Mouse (Mus musculus) liver, adult 2 months (tissue): ENCODE results near the gene Col4a2.

Experiments used
- CTCF ChIP-seq: fragments of 200-500 bp; IDR thresholded peaks from 2 replicates; pipeline ENCODE4 v1.5.1; 2011; ENCODE audit warnings: low read depth, low read length, control low read depth
- POLR2A ChIP-seq: fragments of 200-500 bp; IDR thresholded peaks from 2 replicates; pipeline ENCODE4 v1.6.1; 2011; ENCODE audit warnings: low read length, control low read depth; ENCODE audit not compliant: insufficient read depth; ENCODE audit errors: extremely low read depth

DNA sequence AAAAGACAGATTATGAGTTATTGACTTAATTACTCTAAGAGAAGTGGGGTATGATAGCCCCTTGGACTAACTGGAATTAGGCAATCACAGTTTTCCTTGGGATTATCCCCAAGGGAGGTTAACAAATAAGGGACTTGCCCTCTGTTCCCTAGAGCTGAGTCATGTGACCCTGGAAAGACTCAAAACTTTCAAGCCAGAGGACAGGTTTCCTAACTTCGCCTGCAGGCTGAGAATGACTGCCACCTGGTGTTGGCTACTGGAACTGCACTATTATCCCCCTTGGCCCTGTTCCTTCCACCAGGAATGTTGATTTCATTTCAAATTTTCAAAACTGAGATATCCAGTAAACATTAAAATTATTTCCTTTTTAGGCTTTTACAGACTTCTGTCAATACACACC is 80.1 kb downstream of the Col4a2 start:
- TF ChIP-seq POLR2A (no peak), CTCF (peak; percentile 80)
